Mouse (Mus musculus) lung, adult 18-20 months (tissue): ENCODE data around the gene Gm10220.
"Not testable (repeated sequence)": the region's sequence is repeated elsewhere in the genome, so short reads cannot be mapped to it uniquely, and the experiment has no call there.

Experiments used
- DNase-seq, 2 experiments: peaks; one replicate each; pipeline ENCODE4 v3.0.0; 2022; ENCODE audit warnings: mixed read lengths in 2 of 2

The Gm10220 gene

GRCm38 (mm10) chr5:26121321-26121720 is at the start of gene Gm10220:
Gene Gm10220, minus strand, starts transcription at chr5:26121421.
- not testable (repeated sequence) for DNase-seq

- no peak for DNase-seq
These were observed 48.6 kb upstream of the Gm10220 start for GRCm38 (mm10) chr5:26169855-26170254.

GRCm38 (mm10) chr5:26165791-26166165 is 44.6 kb upstream of the Gm10220 start:
- no peak for DNase-seq

GRCm38 (mm10) chr5:26165036-26165790 is 44.0 kb upstream of the Gm10220 start:
- peak in 1 of 2 experiments; percentile 3 for DNase-seq

- DNase-seq = peak in 1 of 2 experiments; percentile 7
These were observed 36.4 kb upstream of the Gm10220 start for GRCm38 (mm10) chr5:26157396-26158170.

- DNase-seq = no peak
These were observed 21.7 kb upstream of the Gm10220 start for GRCm38 (mm10) chr5:26142891-26143290.

GRCm38 (mm10) chr5:26105262-26105661 is 16.0 kb downstream of the Gm10220 start, which contains the start of gene 5031410I06Rik:
Gene 5031410I06Rik, minus strand, starts transcription at chr5:26105362.
- DNase-seq = not testable (repeated sequence)

GRCm38 (mm10) chr5:26089191-26089590 is 32.0 kb downstream of the Gm10220 start, which contains the start of gene Gm10471:
Gene Gm10471, minus strand, starts transcription at chr5:26089291.
- not testable (repeated sequence) for DNase-seq

GRCm38 (mm10) chr5:26079023-26079422 is 42.2 kb downstream of the Gm10220 start:
- not testable (repeated sequence) for DNase-seq

GRCm38 (mm10) chr5:26070716-26071115 is 50.5 kb downstream of the Gm10220 start:
- DNase-seq = no peak
